Mouse (Mus musculus) CH12.LX (cell line): ENCODE results near the gene Rsc1a1. TPM values are rescaled to one million over a fixed set of nuclear protein-coding genes. Genes with fewer than 3 reads are reported as not detected.

Experiments
- DNase-seq: peaks from one replicate; pipeline ENCODE4 v3.0.0-alpha.2; 2013; ENCODE audit errors: extremely low read depth
- H3K27ac ChIP-seq: 2 replicates; pipeline ENCODE4 v1.5.1; 2012; ENCODE audit warnings: low read depth, mild to moderate bottlenecking, control low read depth, moderate library complexity; ENCODE audit not compliant: insufficient read depth
- H3K27me3 ChIP-seq: replicated peaks from 2 replicates; pipeline ENCODE3; 2012; ENCODE audit warnings: inconsistent platforms
- H3K36me3 ChIP-seq, 2 experiments: replicated peaks in 1 of 2; 2 replicates each; pipeline versions ENCODE3 to v1.6.1; 2012; ENCODE audit warnings: inconsistent platforms in 1 of 2, low read length in 1 of 2, mild to moderate bottlenecking in 1 of 2, mixed read lengths in 1 of 2, moderate library complexity in 1 of 2; ENCODE audit not compliant: control insufficient read depth in 1 of 2, insufficient read depth in 1 of 2
- H3K4me1 ChIP-seq, 2 experiments: 2 replicates each; pipeline ENCODE4 v1.6.1; 2012; ENCODE audit warnings: inconsistent platforms in 1 of 2, moderate library complexity in 1 of 2; ENCODE audit not compliant: insufficient read depth in 2 of 2, control insufficient read depth in 1 of 2
- H3K4me2 ChIP-seq: 2 replicates; pipeline ENCODE4 v1.6.1; 2012; ENCODE audit warnings: low read depth, mild to moderate bottlenecking, control low read depth; ENCODE audit not compliant: poor library complexity, insufficient read depth, severe bottlenecking
- H3K4me3 ChIP-seq, 3 experiments: fragments of 150-350 bp in 1 of 3; sonication (generic) in 1 of 3; replicated peaks in 1 of 3; 2 replicates each; pipeline versions ENCODE3 to v1.5.1; 2011 to 2012; ENCODE audit warnings: low read depth in 2 of 3, low read length in 2 of 3, mild to moderate bottlenecking in 2 of 3, moderate library complexity in 2 of 3, control low read depth in 1 of 3, improper control_type of control experiment in 1 of 3, inconsistent platforms in 1 of 3, mixed read lengths in 1 of 3; ENCODE audit not compliant: poor library complexity in 1 of 3
- H3K79me2 ChIP-seq: replicated peaks from 2 replicates; pipeline ENCODE4 v1.6.1; 2012; ENCODE audit warnings: mild to moderate bottlenecking, moderate library complexity; ENCODE audit not compliant: control insufficient read depth, poor library complexity, insufficient read depth, severe bottlenecking; ENCODE audit errors: extremely low read depth
- H3K9ac ChIP-seq: 2 replicates; pipeline ENCODE4 v1.6.1; 2012; ENCODE audit warnings: low read depth, mild to moderate bottlenecking, control low read depth, moderate library complexity; ENCODE audit not compliant: insufficient read depth
- H3K9me3 ChIP-seq: replicated peaks from 2 replicates; pipeline ENCODE3; 2012; ENCODE audit warnings: low read length, inconsistent platforms, mixed read lengths
- CHD1 ChIP-seq: IDR thresholded peaks from 2 replicates; pipeline ENCODE4 v1.6.1; 2012; ENCODE audit warnings: low read depth, low read length, improper control_type of control experiment, inconsistent platforms
- CTCF ChIP-seq, 2 experiments: IDR thresholded peaks in 1 of 2; conservative IDR thresholded peaks in 1 of 2; 2 replicates each; pipeline ENCODE4 v1.5.1; 2011 to 2012; ENCODE audit warnings: low read depth in 2 of 2, low read length in 2 of 2, improper control_type of control experiment in 1 of 2, inconsistent platforms in 1 of 2, mild to moderate bottlenecking in 1 of 2, moderate library complexity in 1 of 2
- E2F4 ChIP-seq: IDR thresholded peaks from 2 replicates; pipeline ENCODE4 v1.6.1; 2011; ENCODE audit warnings: low read depth, low read length, improper control_type of control experiment; ENCODE audit not compliant: insufficient replicate concordance
- ELF1 ChIP-seq: IDR thresholded peaks from 2 replicates; pipeline ENCODE4 v1.6.1; 2014; ENCODE audit warnings: low read depth, mild to moderate bottlenecking, inconsistent platforms, low read length, improper control_type of control experiment
- EP300 ChIP-seq: IDR thresholded peaks from 2 replicates; pipeline ENCODE4 v1.6.1; 2011; ENCODE audit warnings: low read length, improper control_type of control experiment
- ETS1 ChIP-seq: conservative IDR thresholded peaks from 2 replicates; pipeline ENCODE4 v1.6.1; 2012; ENCODE audit warnings: low read depth, mild to moderate bottlenecking, inconsistent platforms, low read length, improper control_type of control experiment, moderate library complexity
- HCFC1 ChIP-seq: IDR thresholded peaks from 2 replicates; pipeline ENCODE4 v1.6.1; 2012; ENCODE audit warnings: low read depth, mild to moderate bottlenecking, inconsistent platforms, low read length, improper control_type of control experiment
- JUN ChIP-seq: IDR thresholded peaks from 2 replicates; pipeline ENCODE4 v1.6.1; 2011; ENCODE audit warnings: low read depth, mild to moderate bottlenecking, low read length, improper control_type of control experiment, moderate library complexity; ENCODE audit not compliant: insufficient read depth
- JUND ChIP-seq: conservative IDR thresholded peaks from 2 replicates; pipeline ENCODE4 v1.6.1; 2011; ENCODE audit warnings: low read depth, low read length, improper control_type of control experiment
- KAT2A ChIP-seq: IDR thresholded peaks from 2 replicates; pipeline ENCODE4 v1.6.1; 2012; ENCODE audit warnings: low read length, improper control_type of control experiment, inconsistent platforms; ENCODE audit not compliant: insufficient replicate concordance
- MAZ ChIP-seq: IDR thresholded peaks from 2 replicates; pipeline ENCODE4 v1.6.1; 2012; ENCODE audit warnings: low read depth, mild to moderate bottlenecking, inconsistent platforms, low read length, improper control_type of control experiment, moderate library complexity
- MEF2A ChIP-seq: IDR thresholded peaks from 2 replicates; pipeline ENCODE4 v1.6.1; 2014; ENCODE audit warnings: low read depth, mild to moderate bottlenecking, inconsistent platforms, low read length, improper control_type of control experiment, borderline replicate concordance
- MXI1 ChIP-seq: IDR thresholded peaks from 2 replicates; pipeline ENCODE4 v1.6.1; 2011; ENCODE audit warnings: mild to moderate bottlenecking, low read depth, low read length, improper control_type of control experiment
- MYC ChIP-seq: IDR thresholded peaks from 2 replicates; pipeline ENCODE4 v1.6.1; 2011; ENCODE audit warnings: low read depth, mild to moderate bottlenecking, improper control_type of control experiment, low read length
- NRF1 ChIP-seq: IDR thresholded peaks from 2 replicates; pipeline ENCODE4 v1.6.1; 2014; ENCODE audit warnings: low read depth, mild to moderate bottlenecking, inconsistent platforms, low read length, improper control_type of control experiment, moderate library complexity
- PAX5 ChIP-seq: IDR thresholded peaks from 2 replicates; pipeline ENCODE4 v1.6.1; 2012; ENCODE audit warnings: low read length, inconsistent platforms, mixed read lengths
- POLR2AphosphoS2 ChIP-seq: IDR thresholded peaks from 2 replicates; pipeline ENCODE4 v1.6.1; 2011; ENCODE audit warnings: low read depth, low read length, improper control_type of control experiment
- SIN3A ChIP-seq: IDR thresholded peaks from 2 replicates; pipeline ENCODE4 v1.6.1; 2012; ENCODE audit warnings: low read length, improper control_type of control experiment, inconsistent platforms
- SMC3 ChIP-seq: IDR thresholded peaks from 2 replicates; pipeline ENCODE4 v1.6.1; 2011; ENCODE audit warnings: low read depth, low read length, improper control_type of control experiment
- TCF12 ChIP-seq: IDR thresholded peaks from 2 replicates; pipeline ENCODE4 v1.6.1; 2014; ENCODE audit warnings: low read depth, mild to moderate bottlenecking, inconsistent platforms, low read length, improper control_type of control experiment
- USF1 ChIP-seq: IDR thresholded peaks from 2 replicates; pipeline ENCODE4 v1.6.1; 2014; ENCODE audit warnings: low read depth, mild to moderate bottlenecking, inconsistent platforms, low read length, improper control_type of control experiment
- ZC3H11A ChIP-seq: IDR thresholded peaks from 2 replicates; pipeline ENCODE4 v1.6.1; 2012; ENCODE audit warnings: low read depth, mild to moderate bottlenecking, inconsistent platforms, low read length, improper control_type of control experiment
- ZKSCAN1 ChIP-seq: IDR thresholded peaks from 2 replicates; pipeline ENCODE4 v1.6.1; 2012; ENCODE audit warnings: low read depth, inconsistent platforms, low read length, improper control_type of control experiment, borderline replicate concordance
- ZMIZ1 ChIP-seq: IDR thresholded peaks from 2 replicates; pipeline ENCODE4 v1.6.1; 2012; ENCODE audit warnings: low read depth, mild to moderate bottlenecking, inconsistent platforms, low read length, improper control_type of control experiment
- dilution Hi-C: fragments of 300-500 bp; cut with MboI; formaldehyde crosslinking; loops from 2 replicates; pipeline ENCODE4 v1.14.3; 2020; ENCODE audit warnings: low sequenced_read_pairs; ENCODE audit not compliant: extremely low pct_unique_long_range_greater_than_20kb, extremely low pct_ligation_motif_present
- in situ Hi-C: fragments of 300-500 bp; cut with MboI; formaldehyde crosslinking; loops from 3 replicates; pipeline ENCODE4 v1.14.3; 2019; ENCODE audit warnings: low sequenced_read_pairs, low pct_ligation_motif_present, low pct_unique_long_range_greater_than_20kb, mixed read lengths
- polyA plus RNA-seq: library from polyadenylated mRNA; unstranded; fragments of >175 nt; gene quantifications from 2 replicates; pipeline ENCODE4 v1.2.1, GENCODE M21; 2012; ENCODE audit warnings: low read depth; ENCODE audit not compliant: insufficient read length
- total RNA-seq, 2 experiments: library from RNA; depleted of rRNA; stranded (reverse); fragments of 300-350 nt in 1 of 2; fragments of >200 nt in 1 of 2; gene quantifications; 2 replicates each; pipeline ENCODE4 v1.2.3; 2012 to 2014

The Rsc1a1 gene
- total and polyA plus RNA-seq, 3 experiments = 3.4 to 14.0 (median 7.0) TPM

DNA sequence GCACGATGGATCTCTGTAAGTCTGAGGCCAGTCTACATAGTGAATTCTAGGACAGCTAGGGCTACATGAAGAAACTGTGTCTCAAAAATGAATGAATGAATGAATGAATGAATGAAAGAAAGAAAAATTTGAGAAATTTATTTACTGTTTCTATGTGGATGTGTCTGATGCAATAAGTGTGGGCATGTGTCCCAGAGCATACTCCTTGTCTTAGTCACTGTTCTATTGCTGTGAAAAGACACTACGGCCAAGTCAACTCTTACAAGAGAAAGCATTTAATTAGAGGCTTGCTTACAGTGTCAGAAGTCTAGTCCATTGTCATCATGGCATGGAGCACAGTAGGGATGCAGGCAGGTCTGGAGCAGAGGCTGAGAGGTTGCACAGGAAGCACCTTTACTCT is 23.6 kb upstream of the Rsc1a1 start:
- H3K36me3 ChIP-seq = peaks cover 73 to 90% of the 10 kb centered on the region in 2 experiments
- H3K4me1 ChIP-seq = peaks cover 2 to 22% of the 10 kb centered on the region in 2 experiments; a peak in 3 of 4 replicates
- H3K4me2 ChIP-seq = no peak overlapping the region
- dilution Hi-C loops = no loop called here
- DNase-seq = no peak
- no peak overlapping the region for H3K9ac ChIP-seq
- no peaks in the 10 kb centered on the region for H3K9me3 ChIP-seq
- no peak overlapping the region for H3K4me3 ChIP-seq
- in situ Hi-C loops = no loop called here
- no peak for TF ChIP-seq SMC3
- no peak overlapping the region for H3K27ac ChIP-seq
- peaks cover 3% of the 10 kb centered on the region for H3K79me2 ChIP-seq
- no peaks in the 10 kb centered on the region for H3K27me3 ChIP-seq

DNA sequence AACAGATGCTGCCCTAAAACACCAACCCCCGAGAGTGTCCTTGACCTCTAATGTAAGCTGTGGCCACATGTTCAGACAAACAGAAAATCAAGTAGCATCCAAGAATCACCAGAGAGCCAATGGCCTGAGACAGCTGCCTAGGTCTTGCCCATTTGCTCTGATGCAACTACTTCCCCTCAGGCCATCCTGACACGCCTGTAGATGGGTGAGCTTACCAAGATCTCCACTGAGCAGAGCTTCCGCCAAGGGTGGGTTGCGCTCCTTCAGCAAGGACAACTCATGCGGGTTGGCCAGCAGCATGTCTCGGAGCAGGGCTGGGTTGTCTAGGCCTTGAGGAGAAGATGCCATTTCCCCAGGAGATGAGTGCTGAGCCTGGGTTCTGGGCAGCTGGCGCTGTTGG is 22.6 kb upstream of the Rsc1a1 start:
- dilution Hi-C loops = no loop called here

DNA sequence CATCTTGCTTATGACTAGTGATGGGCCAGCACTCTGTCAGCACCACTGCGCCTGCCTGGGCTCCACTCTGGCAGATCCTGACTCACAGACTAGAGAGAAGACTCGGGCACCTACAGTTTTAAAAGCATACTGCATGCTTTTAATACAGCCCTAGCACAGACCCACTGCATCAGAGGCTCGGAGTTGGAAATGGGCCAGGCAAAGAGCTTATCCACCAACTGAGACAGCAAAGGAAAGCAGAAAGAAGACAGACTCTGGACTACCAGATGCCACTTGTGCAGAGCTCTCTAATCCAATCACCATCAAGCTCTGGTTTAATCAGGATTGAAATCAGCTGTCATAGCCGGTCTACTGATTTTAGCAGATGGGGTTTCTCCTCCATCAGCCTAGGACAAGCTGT is 19.9 kb upstream of the Rsc1a1 start:
- no peak overlapping the region for H3K9ac ChIP-seq
- no peak for DNase-seq
- peaks cover 5 to 17% of the 10 kb centered on the region in 2 experiments; a peak in 3 of 4 replicates for H3K4me1 ChIP-seq
- in situ Hi-C loops = no loop called here
- peaks cover 70 to 91% of the 10 kb centered on the region in 2 experiments for H3K36me3 ChIP-seq
- no peak overlapping the region for H3K27ac ChIP-seq
- H3K9me3 ChIP-seq = no peaks in the 10 kb centered on the region
- no peak overlapping the region for H3K4me3 ChIP-seq
- H3K79me2 ChIP-seq = no peaks in the 10 kb centered on the region
- dilution Hi-C loops = no loop called here
- H3K27me3 ChIP-seq = no peaks in the 10 kb centered on the region
- TF ChIP-seq MEF2A (no peak), USF1 (no peak), ZC3H11A (no peak), E2F4 (no peak), JUN (no peak), SMC3 (no peak), ETS1 (no peak), JUND (no peak), NRF1 (no peak), EP300 (no peak), ELF1 (no peak), KAT2A (no peak), ZKSCAN1 (no peak)
- H3K4me2 ChIP-seq = no peak overlapping the region

More for the DNA sequence above, 22.6 kb upstream of the Rsc1a1 start:
- TF ChIP-seq HCFC1 (no peak), MYC (no peak), CTCF (conservative IDR thresholded peaks at IDR 0.05 in 1 of 2, IDR thresholded peaks at IDR 0.05 in 1 of 2; ENCODE audit: low read depth in 2 of 2, low read length in 2 of 2) (no peak), EP300 (no peak), TCF12 (no peak), POLR2AphosphoS2 (no peak), SIN3A (no peak), NRF1 (no peak), ZMIZ1 (no peak), CHD1 (no peak), MEF2A (no peak), MXI1 (no peak), MAZ (no peak), KAT2A (no peak), E2F4 (no peak), PAX5 (no peak)
- no peak for DNase-seq
- in situ Hi-C loops = no loop called here
- no peaks in the 10 kb centered on the region for H3K27me3 ChIP-seq
- H3K4me2 ChIP-seq = no peak overlapping the region
- no peak overlapping the region for H3K27ac ChIP-seq
- H3K4me3 ChIP-seq = no peak overlapping the region
- peaks cover 3% of the 10 kb centered on the region; the same call in 1 of the 2 replicates for H3K79me2 ChIP-seq
- H3K9ac ChIP-seq = no peak overlapping the region
- H3K4me1 ChIP-seq = peaks cover under 1 to 21% of the 10 kb centered on the region in 2 experiments; a peak in 3 of 4 replicates
- no peaks in the 10 kb centered on the region for H3K9me3 ChIP-seq
- peaks cover 71 to 91% of the 10 kb centered on the region in 2 experiments for H3K36me3 ChIP-seq
